In the genomic region with DNA sequence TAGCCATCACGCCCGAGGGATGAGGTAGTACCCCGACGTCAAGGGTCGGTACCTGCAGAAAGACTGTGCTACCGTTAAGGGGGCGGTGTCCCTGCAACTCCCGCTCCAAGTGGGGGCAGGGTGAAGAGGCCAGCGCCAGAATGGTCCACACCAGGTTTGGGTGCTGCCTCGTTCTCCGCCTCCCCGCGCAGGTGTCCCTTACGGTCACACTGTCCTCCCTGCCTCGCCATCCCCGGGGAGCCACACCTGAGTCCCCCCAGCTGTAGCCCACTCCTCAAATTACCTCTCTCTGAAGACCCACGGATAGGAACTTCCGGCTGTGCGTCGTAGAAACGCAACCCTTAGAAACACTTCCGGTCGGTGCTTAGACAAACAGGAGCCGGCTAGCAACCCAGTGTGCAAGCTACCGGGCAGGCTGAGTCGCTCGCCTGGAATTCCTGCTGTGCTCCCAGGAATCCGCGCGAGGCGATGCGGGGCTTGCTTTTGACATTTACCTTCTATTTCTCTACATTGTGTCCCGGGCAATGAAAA, we compare ENCODE assay signal across 8 mouse cellular contexts. TPM values are rescaled to one million over a fixed set of nuclear protein-coding genes. Genes with fewer than 3 reads are reported as not detected.
DNase-seq lines count a peak whose midpoint lies in the region; ATAC-seq and TF ChIP-seq lines count a peak whose summit lies in the region.

A gene (minus strand): TSS at position 343 of the 531 bp plus-strand sequence.

- H3K4me3 ChIP-seq in ES-Bruce4 (ENCODE audit: low read depth, low read length): peak within 1 kb of the TSS; percentile 91
- peak within 1 kb of the TSS; percentile 90 for H3K4me3 ChIP-seq in forebrain, embryonic 13.5 days
- peak within 1 kb of the TSS; percentile 94 for H3K4me3 ChIP-seq in neural tube, embryonic 15.5 days (replicated peaks)

- intact Hi-C loops in heart, postnatal 10 days (cut with DNase I): no loop called here

- peak; percentile 62 for TF ChIP-seq POLR2A in ES-Bruce4 (IDR thresholded peaks at IDR 0.05; ENCODE audit: insufficient read depth, low read length)

- no peaks in the 10 kb centered on the region for H3K4me1 ChIP-seq in ES-Bruce4 (ENCODE audit: control insufficient read depth, insufficient read depth, low read length)
- peaks cover 11% of the 10 kb centered on the region for H3K4me1 ChIP-seq in forebrain, embryonic 13.5 days
- H3K4me1 ChIP-seq in neural tube, embryonic 15.5 days: peaks cover 17% of the 10 kb centered on the region

- ATAC-seq in forebrain, embryonic 13.5 days: peak; percentile 93
- ATAC-seq in neural tube, embryonic 15.5 days (ENCODE audit: low FRiP score): peak; percentile 90

- no peak for TF ChIP-seq EP300 in ES-Bruce4 (IDR thresholded peaks at IDR 0.05; ENCODE audit: insufficient read depth, low read depth, low read length)

- under 1% methylated on average over 33 of the region's 33 CpGs for WGBS in forebrain, embryonic 13.5 days
- under 1% methylated on average over 33 of the region's 33 CpGs for WGBS in large intestine, adult 2 months
- WGBS in neural tube, embryonic 15.5 days: under 1% methylated on average over 33 of the region's 33 CpGs

- peak within 1 kb of the TSS; percentile 67 for H3K9ac ChIP-seq in ES-Bruce4 (ENCODE audit: low read depth, poor library complexity, severe bottlenecking)
- H3K9ac ChIP-seq in forebrain, embryonic 13.5 days: peak within 1 kb of the TSS; percentile 90
- H3K9ac ChIP-seq in neural tube, embryonic 15.5 days (replicated peaks): peak within 1 kb of the TSS; percentile 94

- no peaks in the 10 kb centered on the region for H3K27me3 ChIP-seq in ES-Bruce4 (ENCODE audit: control insufficient read depth, insufficient read depth, low read length, poor library complexity, severe bottlenecking)
- H3K27me3 ChIP-seq in forebrain, embryonic 13.5 days: no peaks in the 10 kb centered on the region
- H3K27me3 ChIP-seq in neural tube, embryonic 15.5 days (replicated peaks): no peaks in the 10 kb centered on the region

- no peaks in the 10 kb centered on the region for H3K9me3 ChIP-seq in ES-Bruce4 (replicated peaks; ENCODE audit: control insufficient read depth, insufficient read depth, low read length, poor library complexity, severe bottlenecking)
- H3K9me3 ChIP-seq in forebrain, embryonic 13.5 days (replicated peaks): no peaks in the 10 kb centered on the region
- no peaks in the 10 kb centered on the region for H3K9me3 ChIP-seq in neural tube, embryonic 15.5 days (replicated peaks)

- DNase-seq in c-Kit-positive CD71-positive TER-119-positive erythroid progenitor cells, embryonic 14.5 days (ENCODE audit: low spot score): peak; percentile 83
- DNase-seq in heart, postnatal 10 days: peak; percentile 87 to 92
- peak; percentile 45 for DNase-seq in large intestine, adult 2 months (ENCODE audit: low read depth, low spot score)
- peak; percentile 78 to 80 for DNase-seq in lung, adult 18-20 months
- DNase-seq in testis, postnatal 14 days (ENCODE audit: low spot score): peak; percentile 87

- H3K36me3 ChIP-seq in ES-Bruce4 (ENCODE audit: control insufficient read depth, insufficient read depth, low read length, poor library complexity, severe bottlenecking): 0 out of 2 replicates have a peak, but pooled peaks cover 4% of the 10 kb centered on the region
- H3K36me3 ChIP-seq in forebrain, embryonic 13.5 days (ENCODE audit: poor library complexity, severe bottlenecking): peaks cover 36% of the 10 kb centered on the region
- peaks cover 29% of the 10 kb centered on the region for H3K36me3 ChIP-seq in neural tube, embryonic 15.5 days

- H3K4me2 ChIP-seq in forebrain, embryonic 13.5 days: peak within 1 kb of the TSS; percentile 92
- peak within 1 kb of the TSS; percentile 94 for H3K4me2 ChIP-seq in neural tube, embryonic 15.5 days

- no peak within 1 kb of the TSS for H3K27ac ChIP-seq in ES-Bruce4 (ENCODE audit: insufficient read depth, low read length)
- no peak within 1 kb of the TSS for H3K27ac ChIP-seq in forebrain, embryonic 13.5 days
- H3K27ac ChIP-seq in neural tube, embryonic 15.5 days (replicated peaks): peak within 1 kb of the TSS; percentile 63

- no peak for TF ChIP-seq CTCF in ES-Bruce4 (IDR thresholded peaks at IDR 0.05; ENCODE audit: low read depth, low read length)

RNA-seq across cellular contexts. Expression of the gene that starts here (rescaled TPM):
- 28.0 and 35.1 TPM in 2 replicates for polyA plus RNA-seq in ES-Bruce4 (2011; ENCODE audit: insufficient read depth, insufficient read length, low read depth, missing spikeins)
- polyA plus RNA-seq in forebrain, embryonic 13.5 days (2015; fragmentation: Nextera tagmentation; extraction: Ambion mirVana): 73.6 and 76.7 TPM in 2 replicates
- total RNA-seq in heart, postnatal 10 days (2021): 10 to 100 TPM; 21.6 to 22.9 TPM
- polyA plus RNA-seq in large intestine, adult 2 months (2012; rRNA removed): 16.2 and 17.1 TPM in 2 replicates
- 70.7 and 73.1 TPM in 2 replicates for polyA plus RNA-seq in neural tube, embryonic 15.5 days (2015; fragmentation: Nextera tagmentation; extraction: Ambion mirVana)
